Mouse (Mus musculus): ENCODE data around the gene Cacna1c.

Cacna1c gene

DNA sequence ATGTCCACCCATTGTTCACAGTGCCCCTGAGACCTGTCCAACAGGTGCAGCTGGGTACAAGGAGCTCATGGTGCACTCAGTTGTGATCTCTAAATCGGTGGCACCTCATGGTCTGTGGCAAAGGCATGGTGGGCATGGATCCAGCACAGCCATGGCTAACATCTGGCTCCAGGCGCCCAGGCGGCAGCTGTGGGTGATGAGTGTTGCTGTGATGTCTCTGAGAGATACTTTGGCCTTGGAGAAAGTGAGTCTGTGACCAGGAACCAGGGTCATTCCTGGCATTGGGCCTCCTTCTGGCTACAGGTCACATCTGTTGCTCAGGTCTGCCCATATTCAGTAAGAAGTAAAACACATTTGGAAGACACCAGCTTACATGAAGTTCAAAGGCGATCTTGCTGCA lies 391.1 kb downstream of the Cacna1c start:
- CTCF ChIA-PET = no interaction called here

DNA sequence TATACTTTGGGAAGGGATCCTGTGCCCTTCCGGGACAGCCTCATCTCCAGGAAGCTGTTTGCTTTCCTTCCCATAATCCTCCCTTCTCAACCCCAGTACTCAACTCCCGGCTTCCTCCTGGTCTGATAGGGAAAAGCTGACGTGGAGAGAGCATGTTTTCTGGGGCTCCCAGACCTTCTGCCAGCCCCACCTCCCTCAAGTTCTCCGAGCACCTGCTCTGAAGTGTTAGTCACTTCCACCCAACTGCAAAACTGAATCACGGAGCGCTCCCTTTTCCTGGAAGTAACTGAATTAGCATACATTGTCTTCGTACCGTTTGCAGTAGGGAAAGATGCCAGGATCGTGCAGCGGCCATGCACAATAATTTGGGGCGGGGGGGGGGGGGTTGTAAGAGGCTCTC lies 393.9 kb downstream of the Cacna1c start:
- CTCF ChIA-PET = no interaction called here

DNA sequence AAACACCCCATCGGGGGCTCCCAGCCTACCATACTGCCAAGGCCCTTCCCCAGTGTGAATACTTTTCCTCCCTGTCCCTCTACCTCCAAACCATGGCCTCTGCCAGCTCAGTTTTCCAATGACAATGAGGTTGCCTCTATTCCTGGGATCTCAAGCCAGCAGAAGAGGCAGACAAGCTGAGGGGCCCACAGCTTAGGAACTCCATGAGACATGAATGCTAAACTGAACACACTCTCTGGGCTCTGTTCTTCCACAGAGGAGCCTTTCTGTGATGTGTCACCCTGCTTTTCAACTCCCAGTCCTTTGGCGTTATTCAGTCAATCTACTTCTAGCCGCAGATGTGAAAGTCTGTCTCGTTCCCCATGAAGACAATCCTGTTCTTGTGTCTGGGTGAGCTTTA lies 399.8 kb downstream of the Cacna1c start:
- CTCF ChIA-PET = no interaction called here

DNA sequence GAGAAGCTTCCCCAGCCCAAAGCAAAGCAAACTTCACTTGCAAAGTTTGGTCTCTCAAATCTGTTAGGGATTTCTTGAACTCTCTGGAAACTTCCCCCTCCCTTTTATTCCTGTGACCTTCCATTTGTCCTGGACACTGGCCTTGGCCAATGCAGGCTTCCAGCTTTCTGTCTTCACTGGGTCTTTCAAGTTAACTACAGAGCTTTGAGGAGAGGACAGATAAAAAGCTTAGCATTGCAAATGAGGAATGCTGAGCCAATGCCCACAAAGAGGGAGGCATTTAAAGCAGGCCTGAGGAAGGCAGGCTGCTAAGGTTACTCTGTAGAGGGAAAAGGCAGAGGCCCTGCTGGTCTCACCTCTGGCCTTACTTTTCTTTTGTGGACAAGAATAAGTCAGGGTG lies 400.5 kb downstream of the Cacna1c start:
- CTCF ChIA-PET = no interaction called here

DNA sequence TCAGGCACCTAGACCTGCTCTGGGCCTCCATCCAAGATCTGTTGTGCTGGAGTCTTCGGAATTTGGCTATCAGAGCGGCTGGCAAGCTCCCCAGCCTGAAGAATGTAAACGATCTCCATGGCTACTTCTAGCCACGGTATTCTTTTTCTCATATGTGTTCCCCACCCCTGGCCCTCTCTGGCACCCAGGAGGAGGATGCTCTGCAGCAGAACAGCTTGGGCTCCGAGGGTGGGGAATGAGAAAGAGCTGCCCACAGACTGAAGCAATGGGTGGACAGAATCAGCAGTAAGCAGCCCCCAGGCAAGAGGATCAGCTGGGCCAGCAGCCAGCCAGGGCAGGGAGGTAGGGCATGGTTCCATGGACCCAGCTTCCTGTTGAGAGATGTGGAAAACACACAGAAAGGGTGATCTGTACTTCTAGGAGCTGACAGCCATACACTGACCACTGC lies 404.3 kb downstream of the Cacna1c start:
- CTCF ChIA-PET = no interaction called here

DNA sequence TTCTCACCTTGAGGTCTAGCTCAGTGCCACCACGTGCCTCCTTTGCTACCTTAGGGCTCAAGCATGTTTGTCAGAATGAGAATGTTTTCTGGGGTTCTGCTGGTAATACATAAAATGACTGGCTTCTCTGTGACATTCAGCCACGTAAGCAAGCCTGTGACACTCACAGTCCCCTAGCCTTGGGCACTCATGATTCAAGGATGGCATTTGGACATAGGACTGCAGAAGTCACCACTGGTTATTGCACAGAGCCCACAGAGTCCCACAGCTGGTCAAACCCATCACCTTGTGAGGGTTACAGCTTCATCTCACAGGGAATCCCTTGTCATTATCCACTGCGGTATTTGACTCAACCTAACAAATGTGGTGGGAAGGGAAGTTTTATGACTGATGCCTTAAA lies 408.3 kb downstream of the Cacna1c start:
- CTCF ChIA-PET = no interaction called here

DNA sequence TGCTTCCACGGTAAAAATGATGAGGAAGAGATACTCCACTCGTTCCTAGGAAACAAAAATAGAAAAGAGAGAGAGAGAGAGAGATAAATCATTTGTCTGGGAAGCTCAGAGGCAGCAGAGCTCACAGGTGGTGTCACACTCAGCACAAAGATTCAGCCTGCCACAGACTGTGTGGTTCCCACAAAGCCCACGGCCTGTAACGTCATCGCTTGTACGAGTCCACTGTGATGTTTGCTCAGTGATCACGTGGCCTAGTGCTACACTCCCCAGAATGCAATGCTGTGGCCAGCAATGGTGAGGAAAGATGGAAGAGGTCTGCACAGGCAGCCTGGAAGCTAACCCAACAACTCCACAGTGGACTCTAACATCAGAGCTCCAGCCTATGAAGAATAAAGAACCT lies 415.9 kb downstream of the Cacna1c start:
- CTCF ChIA-PET = no interaction called here

DNA sequence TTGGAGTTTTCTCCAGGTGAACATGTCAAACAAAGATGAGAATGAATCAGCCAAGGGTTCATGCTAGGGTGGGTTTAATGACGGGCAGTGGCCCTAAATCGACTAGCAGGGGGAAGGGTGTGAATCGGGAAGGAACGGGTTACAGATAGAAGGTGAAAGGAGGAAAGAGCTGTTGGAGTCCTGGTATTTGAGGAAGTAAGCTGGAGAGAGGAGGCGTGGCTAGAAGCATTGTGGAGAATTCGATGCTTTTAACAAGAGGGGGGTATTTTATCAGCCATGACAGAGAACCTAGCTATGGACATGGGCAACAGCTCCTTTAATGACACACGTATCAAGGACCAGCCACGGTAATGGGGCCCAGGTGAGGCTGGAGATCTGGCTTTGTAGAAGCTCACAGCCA lies 417.0 kb downstream of the Cacna1c start:
- CTCF ChIA-PET = no interaction called here

DNA sequence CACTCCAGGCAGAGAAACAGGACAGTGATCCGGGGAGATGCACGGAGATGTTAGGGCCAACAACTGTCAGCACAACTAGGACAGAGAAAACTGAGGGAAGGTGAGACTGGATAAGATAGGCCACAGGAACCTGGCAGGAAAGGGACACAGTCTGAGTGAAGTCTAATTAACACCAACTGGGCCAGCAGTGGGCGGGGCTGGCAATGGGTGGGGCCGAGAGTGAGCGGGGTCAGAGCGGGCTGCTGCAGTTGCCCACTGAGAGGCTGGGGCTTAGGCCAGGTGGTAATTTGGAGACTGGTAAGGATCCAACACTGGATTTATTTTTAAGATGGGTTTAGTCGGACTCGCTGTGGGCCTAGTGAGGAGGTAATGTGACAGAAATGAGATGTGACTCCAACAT lies 418.8 kb downstream of the Cacna1c start:
- CTCF ChIA-PET = no interaction called here

DNA sequence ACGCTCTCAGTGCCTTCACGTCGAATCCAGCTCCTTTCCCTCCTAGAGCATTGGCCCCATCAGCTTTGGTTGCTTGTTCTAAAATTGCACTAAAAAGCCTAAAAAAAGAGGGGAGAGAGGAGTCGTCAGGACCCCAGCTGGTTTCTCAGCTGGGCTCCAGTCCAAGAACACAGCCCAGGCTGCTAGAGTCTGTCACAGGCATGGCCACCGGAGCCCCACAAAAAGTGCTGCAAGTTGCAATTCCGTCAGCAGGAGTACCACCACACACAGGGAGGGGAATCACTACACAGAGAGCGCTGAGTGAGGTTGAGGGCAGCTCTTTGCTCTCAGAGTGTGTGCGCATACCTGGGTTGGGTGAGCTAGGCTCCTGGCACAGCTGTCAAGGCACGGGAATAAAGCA lies 419.8 kb downstream of the Cacna1c start:
- CTCF ChIA-PET = no interaction called here

DNA sequence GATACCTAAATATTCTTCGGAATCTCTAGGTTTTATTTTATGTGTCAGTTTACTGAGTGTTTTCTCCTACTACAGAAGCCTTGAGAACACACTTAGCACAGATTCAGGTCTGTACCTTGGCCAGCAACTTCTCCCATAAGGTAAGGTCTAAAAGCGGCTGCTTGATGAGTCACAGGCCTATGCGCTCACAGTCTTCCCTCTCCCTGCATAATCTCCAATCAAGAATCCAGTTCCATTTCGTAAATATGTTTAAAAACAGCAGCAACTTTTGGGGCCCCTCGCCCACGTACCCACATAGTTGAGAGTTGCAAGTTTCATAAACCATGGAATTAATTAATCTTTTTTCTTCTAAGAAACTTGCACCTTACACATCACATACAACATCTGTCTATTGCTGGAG lies 423.6 kb downstream of the Cacna1c start:
- CTCF ChIA-PET = no interaction called here

DNA sequence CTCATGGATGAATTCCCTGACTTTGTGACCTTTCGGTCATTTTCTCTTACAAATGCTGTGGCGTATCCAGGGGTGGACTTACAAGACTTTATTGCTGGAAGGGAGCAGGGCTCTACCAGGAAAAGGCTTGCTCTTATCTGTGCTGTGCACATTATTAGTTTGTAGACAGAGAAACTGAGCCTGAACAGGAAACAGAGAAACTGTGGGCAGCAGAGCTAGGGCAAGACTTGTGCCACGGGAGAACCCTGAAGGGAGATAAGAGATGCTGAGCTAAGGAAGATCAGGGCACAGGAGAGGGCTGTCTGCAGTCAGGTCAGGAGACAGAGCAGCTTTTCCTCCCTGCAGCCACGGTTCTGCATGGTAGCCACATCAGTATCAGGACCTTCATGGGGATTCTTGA lies 425.1 kb downstream of the Cacna1c start:
- CTCF ChIA-PET = no interaction called here

DNA sequence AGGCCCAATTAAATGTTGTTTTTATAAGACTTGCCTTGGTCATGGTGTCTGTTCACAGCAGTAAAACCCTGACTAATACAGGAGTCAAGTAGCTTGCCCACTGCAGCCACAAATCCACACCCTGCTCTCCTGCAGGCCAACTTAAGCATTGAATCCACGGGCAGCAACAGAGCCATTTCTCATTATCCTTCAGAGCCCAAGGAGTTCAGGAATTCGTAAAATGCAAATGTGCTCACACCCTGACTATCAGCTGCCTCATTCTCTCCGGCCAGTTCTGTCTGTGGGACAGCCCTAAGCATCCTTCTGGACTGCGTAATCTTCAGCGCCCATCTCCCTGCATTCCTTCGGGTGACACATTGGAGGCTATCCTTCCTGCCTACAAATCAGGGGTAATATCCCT lies 425.8 kb downstream of the Cacna1c start:
- CTCF ChIA-PET = no interaction called here

DNA sequence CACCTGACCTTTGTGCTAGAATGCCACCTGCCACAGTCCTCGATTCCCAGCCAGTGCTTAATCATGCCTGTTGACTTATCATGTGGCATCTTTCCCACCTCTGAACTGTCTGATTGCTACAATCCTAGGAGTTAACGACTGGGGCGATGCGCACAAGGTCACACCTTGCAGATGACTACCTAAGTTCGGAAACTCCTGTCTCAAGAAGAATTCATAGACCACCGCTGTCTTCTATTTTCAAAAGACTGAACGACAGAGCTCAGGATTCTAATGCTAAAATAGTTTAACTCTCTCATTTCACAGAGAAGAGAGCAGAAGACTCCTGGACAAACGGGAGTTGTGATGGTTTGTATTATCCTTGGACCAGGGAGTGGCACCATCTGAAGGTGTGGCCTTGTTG lies 426.4 kb downstream of the Cacna1c start:
- CTCF ChIA-PET = no interaction called here

DNA sequence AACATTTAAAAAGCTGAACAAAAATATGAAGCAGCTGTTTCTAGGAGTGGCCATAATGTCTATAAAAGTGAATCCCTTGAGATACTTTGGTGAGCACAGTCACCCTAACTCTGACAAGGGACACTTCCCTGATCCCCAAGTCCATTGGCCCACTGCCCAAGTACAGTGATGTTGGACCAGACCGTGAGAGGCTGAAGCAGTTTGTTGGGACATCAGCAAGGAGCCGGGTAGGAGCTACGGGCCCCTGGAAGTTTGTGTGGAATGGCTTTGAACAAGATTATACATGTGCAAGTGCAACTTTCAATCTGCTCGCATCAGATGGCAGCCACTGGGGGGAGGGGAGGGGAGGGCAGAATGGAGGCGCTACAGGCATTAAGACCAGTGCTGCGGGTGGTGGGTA lies 428.5 kb downstream of the Cacna1c start:
- CTCF ChIA-PET = no interaction called here

DNA sequence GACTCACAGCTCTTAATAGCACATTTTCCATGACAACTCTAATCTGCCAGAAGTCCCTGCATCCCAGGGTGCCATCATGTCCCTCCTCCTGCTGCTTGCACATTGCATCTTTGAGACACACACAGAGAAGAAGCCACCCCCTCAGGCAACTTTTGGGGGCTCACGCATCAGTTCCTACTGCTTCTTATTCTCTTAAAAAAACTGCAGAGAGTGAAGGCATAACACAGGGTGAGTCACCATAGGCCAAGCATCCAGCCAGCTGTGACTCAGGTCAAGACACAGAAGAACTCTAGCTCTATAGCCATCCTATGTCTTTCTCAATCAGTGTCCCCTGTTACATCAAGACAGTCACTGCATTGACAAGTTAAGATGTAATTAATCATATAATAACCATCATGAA lies 431.0 kb downstream of the Cacna1c start:
- CTCF ChIA-PET = no interaction called here

DNA sequence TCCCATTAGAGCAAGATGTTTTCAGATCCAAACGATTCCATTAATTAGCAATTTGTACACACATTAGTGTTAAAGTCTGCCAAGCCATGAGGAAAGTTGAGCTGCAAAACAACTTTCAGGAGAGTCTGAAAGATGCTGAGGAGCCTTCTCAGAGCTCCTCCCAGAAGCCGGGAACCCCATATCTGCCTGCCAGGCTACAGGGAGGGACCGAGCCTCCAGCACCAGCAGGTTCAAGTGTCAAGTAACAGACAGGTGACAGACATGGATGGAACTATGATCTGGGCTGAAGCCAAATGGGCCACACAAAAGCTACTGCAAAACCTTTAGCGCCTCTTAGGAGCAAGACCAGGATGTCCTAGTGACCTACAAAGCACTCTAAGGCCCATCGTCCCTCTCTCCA lies 437.2 kb downstream of the Cacna1c start:
- CTCF ChIA-PET = no interaction called here

DNA sequence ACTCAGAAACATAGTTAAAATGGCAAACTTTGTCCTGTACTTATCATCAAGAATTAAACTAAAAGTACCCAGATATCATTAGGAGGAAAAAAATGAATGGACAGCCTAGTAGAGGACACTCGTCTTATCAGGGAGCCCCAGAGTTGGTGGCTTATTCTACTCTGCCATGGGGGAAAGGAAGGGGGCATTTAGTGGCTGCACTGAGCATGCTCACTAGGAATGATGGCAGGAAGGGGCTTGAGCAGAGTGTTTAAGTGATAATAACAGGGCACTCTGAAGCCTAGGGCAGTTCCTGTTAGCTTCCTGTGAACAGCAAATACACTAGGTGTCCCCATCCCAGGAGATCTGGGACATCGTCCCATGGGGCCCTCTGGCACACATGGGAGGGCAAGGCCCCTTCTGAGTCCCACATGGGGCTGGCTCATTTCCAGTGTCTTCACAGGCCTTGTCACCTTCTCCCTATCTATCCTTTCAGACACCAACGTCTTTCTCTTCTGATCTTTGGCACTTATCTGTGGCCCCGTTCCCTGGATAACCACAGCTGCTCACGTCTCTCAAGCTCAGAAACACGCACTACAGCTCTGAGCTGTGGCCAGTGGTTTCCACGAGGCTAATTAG lies 437.8 kb downstream of the Cacna1c start:
- CTCF ChIA-PET = no interaction called here

DNA sequence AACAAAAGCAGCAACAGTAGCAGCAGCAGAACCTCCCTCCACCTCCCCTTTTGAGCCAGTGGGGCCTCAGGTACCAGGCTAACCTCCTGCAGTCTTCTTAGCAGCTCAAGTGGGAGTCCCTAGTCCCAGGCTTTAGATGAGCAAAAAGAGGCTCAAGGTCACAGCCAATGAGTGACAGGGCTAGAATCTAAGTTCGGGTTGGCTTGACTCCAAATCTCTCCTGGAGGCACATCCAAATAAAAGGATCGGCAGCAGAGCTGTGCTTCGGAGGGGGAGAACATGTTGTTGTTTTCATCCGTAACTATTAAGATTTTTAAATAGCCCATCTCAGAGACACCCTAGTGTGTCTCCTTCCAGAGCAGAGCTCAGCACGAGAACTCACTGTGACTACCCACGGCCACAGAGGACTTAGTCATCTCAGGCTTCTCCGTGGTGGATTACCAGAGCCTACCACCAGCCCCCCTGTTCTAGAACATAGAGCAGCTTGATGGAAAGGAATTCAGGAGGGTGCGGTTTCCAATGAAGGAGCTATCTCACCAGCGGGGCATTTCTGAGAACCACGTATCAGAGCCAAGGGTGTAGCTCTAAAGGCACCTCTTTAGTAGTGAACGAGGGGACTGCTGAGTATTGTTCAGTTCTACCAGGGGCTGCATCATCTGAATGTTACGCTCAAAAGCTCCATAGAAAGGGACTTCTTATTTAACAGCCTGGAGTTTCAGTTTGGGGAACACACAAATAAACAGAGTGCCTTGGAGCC lies 438.5 kb downstream of the Cacna1c start:
- CTCF ChIA-PET = no interaction called here

DNA sequence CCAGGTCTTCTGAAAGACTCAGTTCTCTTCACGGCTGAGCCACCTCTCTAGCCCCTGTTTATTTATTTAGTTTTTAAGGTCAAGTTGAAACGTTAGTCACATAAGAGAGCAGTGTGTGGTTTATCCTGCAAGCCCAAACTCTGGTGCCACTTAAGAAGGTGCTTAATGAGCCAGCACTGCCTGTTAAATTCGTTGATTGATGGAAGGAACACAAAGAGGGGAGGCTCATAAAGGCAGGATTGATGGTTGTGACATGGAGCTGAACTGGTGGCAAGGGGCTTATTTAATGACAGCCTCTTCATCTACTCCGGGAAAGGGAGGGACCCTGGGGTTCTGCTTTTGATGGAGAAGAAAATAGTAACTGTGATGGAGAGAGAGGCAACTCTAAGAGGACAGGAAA lies 439.7 kb downstream of the Cacna1c start:
- CTCF ChIA-PET = no interaction called here

DNA sequence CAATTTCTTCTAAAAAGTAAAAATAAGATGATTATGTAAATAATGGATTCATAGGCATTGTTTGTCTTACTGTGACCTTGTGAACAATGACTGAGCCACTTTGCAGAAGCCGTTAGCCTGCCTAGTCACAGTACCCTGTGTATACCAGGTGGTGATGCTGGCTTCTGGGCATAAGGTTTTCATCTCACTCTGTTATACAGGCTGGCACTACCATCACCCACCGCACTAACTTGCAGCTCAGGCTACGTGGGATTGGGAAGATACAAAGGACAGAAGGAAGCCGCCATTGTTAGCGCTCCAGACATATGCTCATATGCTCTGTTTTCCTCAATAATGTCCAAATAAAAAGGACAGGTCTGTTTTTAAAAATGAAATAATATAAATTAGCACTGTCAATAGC lies 440.4 kb downstream of the Cacna1c start:
- CTCF ChIA-PET = no interaction called here

DNA sequence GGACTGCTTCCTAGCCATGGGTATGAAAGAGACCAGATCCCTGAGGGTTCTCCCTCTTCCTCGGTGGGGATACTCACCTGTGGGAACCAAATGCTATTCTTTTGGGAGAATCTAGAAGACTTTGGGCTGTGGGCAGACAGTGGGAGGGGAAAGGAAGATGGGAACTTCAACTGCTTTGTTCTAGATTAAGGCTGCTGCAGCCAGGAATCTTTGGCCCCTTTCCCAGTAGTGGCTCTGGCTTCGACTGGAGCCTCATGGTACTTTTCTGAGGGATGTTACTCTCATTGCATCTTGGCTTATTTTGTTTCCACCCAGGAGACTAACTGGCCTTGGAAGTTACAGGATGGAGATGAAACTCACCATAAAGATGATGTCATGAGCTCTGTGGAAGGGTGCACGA lies 441.8 kb downstream of the Cacna1c start:
- CTCF ChIA-PET = interaction anchor here (0.7 kb wide), 1 partner anchor 335 kb away, joined by 3 read pairs; the partner anchor contains the start of gene Bms1

DNA sequence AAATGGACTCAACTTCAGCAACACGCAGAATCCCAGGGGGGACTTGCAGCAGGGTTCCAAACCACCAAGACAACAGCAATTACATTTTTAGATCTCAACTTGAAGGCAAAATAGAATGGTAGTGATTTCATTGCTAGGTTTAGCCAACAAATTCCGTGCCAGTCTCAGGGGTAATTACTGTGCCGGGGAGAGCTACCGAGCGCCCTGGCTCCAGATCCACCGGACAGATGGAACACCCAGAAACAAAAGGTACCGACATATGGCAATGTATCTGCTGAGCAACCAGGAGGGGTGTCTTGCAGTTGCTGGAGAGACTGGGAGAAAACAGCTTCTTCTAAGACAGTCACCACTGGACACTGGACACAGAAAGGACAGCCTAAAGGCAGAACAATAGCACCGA lies 442.4 kb downstream of the Cacna1c start:
- CTCF ChIA-PET = no interaction called here

DNA sequence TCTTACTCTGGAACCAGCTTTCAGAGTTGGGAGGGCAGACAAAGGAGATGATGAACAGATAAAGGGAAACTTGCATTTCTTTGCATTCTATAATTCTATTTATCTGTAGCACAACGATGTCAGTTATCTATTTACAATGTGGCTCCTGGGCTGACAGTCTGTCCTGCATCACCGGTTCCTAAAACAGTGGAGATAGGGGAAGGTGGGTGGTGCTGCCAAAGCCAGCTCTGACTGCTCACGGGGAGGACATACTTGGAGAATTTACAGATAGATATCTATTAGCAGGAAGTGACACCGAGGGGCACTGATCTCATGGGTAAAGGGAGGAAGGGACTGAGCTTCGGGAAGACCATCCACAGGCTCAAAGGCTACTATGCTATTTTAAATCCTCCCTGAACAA lies 443.2 kb downstream of the Cacna1c start:
- CTCF ChIA-PET = no interaction called here
